Mouse (Mus musculus) liver, postnatal 0 days (tissue): ENCODE measurements at regions not wholly inside any gene's neighbourhood (a gene's known extent, or its start where the extent isn't known, plus 50 kb on each side); places are given as distances from the start of the nearest gene placed in this dataset.
A peak's percentile ranks its signal among the peaks of the same experiment; 100 is the strongest.

Source experiments
- ATAC-seq: fragments of 200-750 bp; cut with Nextera tagmentation; 2 replicates; pipeline ENCODE4 v1.8.0; 2017; ENCODE audit warnings: mild to moderate bottlenecking, moderate library complexity
- DNase-seq: peaks from one replicate; pipeline ENCODE4 v3.0.0-alpha.2; 2016
- H3K27ac ChIP-seq: fragments of 300-500 bp; sonication (generic); 2 replicates; pipeline ENCODE4 v1.5.1; 2014; ENCODE audit warnings: antibody characterized with exemption, moderate library complexity, mild to moderate bottlenecking, low read depth
- H3K27me3 ChIP-seq: fragments of 300-500 bp; sonication (generic); 2 replicates; pipeline ENCODE4 v1.6.1; 2014; ENCODE audit warnings: low read length, control low read depth, mixed read lengths; ENCODE audit not compliant: insufficient read depth
- H3K36me3 ChIP-seq: fragments of 300-500 bp; sonication (generic); replicated peaks from 2 replicates; pipeline ENCODE4 v1.6.1; 2014; ENCODE audit warnings: mild to moderate bottlenecking, control low read depth, low read length, moderate library complexity, mixed read lengths; ENCODE audit not compliant: insufficient read depth
- H3K4me1 ChIP-seq: fragments of 300-500 bp; sonication (generic); 2 replicates; pipeline ENCODE4 v1.6.1; 2014; ENCODE audit warnings: antibody characterized with exemption, mild to moderate bottlenecking, control low read depth; ENCODE audit not compliant: insufficient read depth
- H3K4me2 ChIP-seq: fragments of 300-500 bp; sonication (generic); 2 replicates; pipeline ENCODE4 v1.6.1; 2014; ENCODE audit warnings: low read depth, mild to moderate bottlenecking, low read length, moderate library complexity, mixed read lengths
- H3K4me3 ChIP-seq: fragments of 300-500 bp; sonication (generic); 2 replicates; pipeline ENCODE4 v1.5.1; 2014; ENCODE audit warnings: low read depth, low read length
- H3K9ac ChIP-seq: fragments of 300-500 bp; sonication (generic); replicated peaks from 2 replicates; pipeline ENCODE4 v1.6.1; 2014; ENCODE audit warnings: mild to moderate bottlenecking, moderate library complexity
- H3K9me3 ChIP-seq: fragments of 300-500 bp; sonication (generic); 2 replicates; pipeline ENCODE4 v1.6.1; 2016; ENCODE audit warnings: mild to moderate bottlenecking, control low read depth, low read length, mixed read lengths
- CTCF ChIP-seq: sonication (generic); IDR thresholded peaks from 2 replicates; pipeline ENCODE4 v1.5.1; 2016; ENCODE audit warnings: antibody characterized with exemption, low read depth
- EP300 ChIP-seq: IDR thresholded peaks from 2 replicates; pipeline ENCODE4 v1.6.1; 2016; ENCODE audit warnings: antibody characterized with exemption, low read depth, mild to moderate bottlenecking
- WGBS: fragments of 180-500 bp; shearing (Covaris S2); extraction: QIAGEN DNeasy Blood & Tissue Kit; methylation state at CpG from one replicate; pipeline ENCODE4 v1.1.7; 2014; ENCODE audit not compliant: insufficient replicate concordance; 5-methylcytosine and 5-hydroxymethylcytosine counted together

- Histone ChIP-seq H3K36me3 (no peaks in the 10 kb centered on the region), H3K27ac (no peak overlapping the region), H3K4me2 (no peak overlapping the region), H3K4me1 (no peaks in the 10 kb centered on the region), H3K9me3 (no peaks in the 10 kb centered on the region), H3K4me3 (no peak overlapping the region), H3K9ac (no peak overlapping the region), H3K27me3 (no peaks in the 10 kb centered on the region)
- TF ChIP-seq EP300 (no peak), CTCF (peak; percentile 35)
- ATAC-seq (no peak), DNase-seq (no peak)
- 9% methylated on average over 1 of the region's 1 CpGs for WGBS
These were observed 271.4 kb downstream of the Vgll3 start for GRCm38 (mm10) chr16:66086499-66086898.

- TF ChIP-seq CTCF (no peak), EP300 (no peak)
- Histone ChIP-seq H3K4me3 (no peak overlapping the region), H3K9me3 (no peaks in the 10 kb centered on the region), H3K27me3 (no peaks in the 10 kb centered on the region), H3K36me3 (no peaks in the 10 kb centered on the region), H3K9ac (no peak overlapping the region), H3K4me1 (no peaks in the 10 kb centered on the region), H3K4me2 (no peak overlapping the region), H3K27ac (no peak overlapping the region)
- WGBS: 69% methylated on average over 4 of the region's 4 CpGs
- no peak for ATAC-seq
- DNase-seq: no peak
These were observed 277.7 kb downstream of the Vgll3 start for GRCm38 (mm10) chr16:66092766-66093165.

- 76% methylated on average over 7 of the region's 7 CpGs for WGBS
- no peaks in the 10 kb centered on the region for H3K4me1 ChIP-seq
- H3K4me2 ChIP-seq: no peak overlapping the region
- ATAC-seq: no peak
- H3K27ac ChIP-seq: no peak overlapping the region
- H3K36me3 ChIP-seq: no peaks in the 10 kb centered on the region
- no peaks in the 10 kb centered on the region for H3K9me3 ChIP-seq
- H3K9ac ChIP-seq: no peak overlapping the region
- TF ChIP-seq EP300 (no peak), CTCF (no peak)
- H3K27me3 ChIP-seq: no peaks in the 10 kb centered on the region
- no peak for DNase-seq
- H3K4me3 ChIP-seq: no peak overlapping the region
These were observed 280.6 kb downstream of the Vgll3 start for GRCm38 (mm10) chr16:66095682-66096081.

- H3K4me1 ChIP-seq: no peaks in the 10 kb centered on the region
These were observed 302.9 kb downstream of the Vgll3 start for GRCm38 (mm10) chr16:66117930-66118329.

GRCm38 (mm10) chr16:66137755-66138154 lies 322.7 kb downstream of the Vgll3 start:
- no peaks in the 10 kb centered on the region for H3K4me1 ChIP-seq
- no peak overlapping the region for H3K27ac ChIP-seq
- WGBS: 68% methylated on average over 3 of the region's 3 CpGs
- no peak overlapping the region for H3K4me3 ChIP-seq
- ATAC-seq (no peak), DNase-seq (no peak)
- H3K36me3 ChIP-seq: no peaks in the 10 kb centered on the region
- no peaks in the 10 kb centered on the region for H3K27me3 ChIP-seq
- no peak for TF ChIP-seq EP300
- no peak for TF ChIP-seq CTCF
- no peaks in the 10 kb centered on the region for H3K9me3 ChIP-seq
- no peak overlapping the region for H3K9ac ChIP-seq
- H3K4me2 ChIP-seq: no peak overlapping the region

More at GRCm38 (mm10) chr16:66117930-66118329, 302.9 kb downstream of the Vgll3 start:
- TF ChIP-seq EP300 (no peak), CTCF (no peak)
- WGBS: 70% methylated on average over 3 of the region's 3 CpGs
- Histone ChIP-seq H3K9ac (no peak overlapping the region), H3K27me3 (no peaks in the 10 kb centered on the region), H3K4me3 (no peak overlapping the region), H3K36me3 (no peaks in the 10 kb centered on the region), H3K9me3 (no peaks in the 10 kb centered on the region), H3K27ac (no peak overlapping the region), H3K4me2 (no peak overlapping the region)
- DNase-seq (no peak), ATAC-seq (no peak)

- no peak for DNase-seq
- H3K27me3 ChIP-seq: no peaks in the 10 kb centered on the region
- TF ChIP-seq CTCF (no peak), EP300 (no peak)
- ATAC-seq: no peak
- no peak overlapping the region for H3K27ac ChIP-seq
- no peaks in the 10 kb centered on the region for H3K36me3 ChIP-seq
- no peak overlapping the region for H3K4me3 ChIP-seq
- H3K4me2 ChIP-seq: no peak overlapping the region
- H3K9ac ChIP-seq: no peak overlapping the region
- H3K9me3 ChIP-seq: no peaks in the 10 kb centered on the region
- no peaks in the 10 kb centered on the region for H3K4me1 ChIP-seq
These were observed 329.7 kb downstream of the Vgll3 start for GRCm38 (mm10) chr16:66144765-66145164.

GRCm38 (mm10) chr16:66145280-66145679 lies 330.2 kb downstream of the Vgll3 start:
- H3K27ac ChIP-seq: no peak overlapping the region
- TF ChIP-seq CTCF (no peak), EP300 (no peak)
- H3K9me3 ChIP-seq: no peaks in the 10 kb centered on the region
- H3K36me3 ChIP-seq: no peaks in the 10 kb centered on the region
- H3K4me3 ChIP-seq: no peak overlapping the region
- no peaks in the 10 kb centered on the region for H3K27me3 ChIP-seq
- no peak overlapping the region for H3K4me2 ChIP-seq
- 51% methylated on average over 1 of the region's 1 CpGs for WGBS
- ATAC-seq (no peak), DNase-seq (no peak)
- no peak overlapping the region for H3K9ac ChIP-seq
- H3K4me1 ChIP-seq: no peaks in the 10 kb centered on the region
